Mouse (Mus musculus) heart, embryonic 12.5 days (tissue): ENCODE measurements around the gene Ccnb2. TPM values are rescaled to one million over a fixed set of nuclear protein-coding genes. Genes with fewer than 3 reads are reported as not detected.
"Not testable (repeated sequence)": the region's sequence is repeated elsewhere in the genome, so short reads cannot be mapped to it uniquely, and the experiment has no call there.

Source experiments
- ATAC-seq: fragments of 200-750 bp; cut with Nextera tagmentation; 2 replicates; pipeline ENCODE4 v1.8.0; 2017; ENCODE audit warnings: moderate TSS enrichment, moderate library complexity; ENCODE audit not compliant: insufficient number of reproducible peaks, low FRiP score
- H3K27ac ChIP-seq: fragments of 300-500 bp; sonication (generic); 2 replicates; pipeline ENCODE4 v1.5.1; 2016; ENCODE audit warnings: mild to moderate bottlenecking, moderate library complexity; ENCODE audit not compliant: poor library complexity, severe bottlenecking
- H3K27me3 ChIP-seq: fragments of 300-500 bp; sonication (generic); replicated peaks from 2 replicates; pipeline ENCODE4 v1.6.1; 2016; ENCODE audit warnings: mild to moderate bottlenecking, moderate library complexity
- H3K36me3 ChIP-seq: fragments of 300-500 bp; sonication (generic); 2 replicates; pipeline ENCODE4 v1.6.1; 2016; ENCODE audit warnings: mild to moderate bottlenecking, moderate library complexity
- H3K4me1 ChIP-seq: fragments of 300-500 bp; sonication (generic); replicated peaks from 2 replicates; pipeline ENCODE4 v1.6.1; 2016; ENCODE audit warnings: mild to moderate bottlenecking
- H3K4me2 ChIP-seq: fragments of 300-500 bp; sonication (generic); 2 replicates; pipeline ENCODE4 v1.6.1; 2016; ENCODE audit warnings: mild to moderate bottlenecking, moderate library complexity
- H3K4me3 ChIP-seq: fragments of 300-500 bp; sonication (generic); 2 replicates; pipeline ENCODE4 v1.5.1; 2016; ENCODE audit warnings: mild to moderate bottlenecking
- H3K9ac ChIP-seq: fragments of 300-500 bp; sonication (generic); 2 replicates; pipeline ENCODE4 v1.6.1; 2016; ENCODE audit warnings: mild to moderate bottlenecking, moderate library complexity
- H3K9me3 ChIP-seq: fragments of 300-500 bp; sonication (generic); replicated peaks from 2 replicates; pipeline ENCODE4 v1.6.1; 2016; ENCODE audit warnings: mild to moderate bottlenecking, moderate library complexity
- WGBS: fragments of 180-500 bp; shearing (Covaris S2); methylation state at CpG from one replicate; pipeline ENCODE4 v1.1.7; 2016; 5-methylcytosine and 5-hydroxymethylcytosine counted together
- polyA plus RNA-seq: library from polyadenylated mRNA; unstranded; fragments of >200 nt; fragmentation: Nextera tagmentation; extraction: Ambion mirVana; gene quantifications from 2 replicates; pipeline ENCODE4 v1.2.1, GENCODE M21; 2016

The Ccnb2 gene
- polyA plus RNA-seq = 152 and 156 TPM in 2 replicates

DNA sequence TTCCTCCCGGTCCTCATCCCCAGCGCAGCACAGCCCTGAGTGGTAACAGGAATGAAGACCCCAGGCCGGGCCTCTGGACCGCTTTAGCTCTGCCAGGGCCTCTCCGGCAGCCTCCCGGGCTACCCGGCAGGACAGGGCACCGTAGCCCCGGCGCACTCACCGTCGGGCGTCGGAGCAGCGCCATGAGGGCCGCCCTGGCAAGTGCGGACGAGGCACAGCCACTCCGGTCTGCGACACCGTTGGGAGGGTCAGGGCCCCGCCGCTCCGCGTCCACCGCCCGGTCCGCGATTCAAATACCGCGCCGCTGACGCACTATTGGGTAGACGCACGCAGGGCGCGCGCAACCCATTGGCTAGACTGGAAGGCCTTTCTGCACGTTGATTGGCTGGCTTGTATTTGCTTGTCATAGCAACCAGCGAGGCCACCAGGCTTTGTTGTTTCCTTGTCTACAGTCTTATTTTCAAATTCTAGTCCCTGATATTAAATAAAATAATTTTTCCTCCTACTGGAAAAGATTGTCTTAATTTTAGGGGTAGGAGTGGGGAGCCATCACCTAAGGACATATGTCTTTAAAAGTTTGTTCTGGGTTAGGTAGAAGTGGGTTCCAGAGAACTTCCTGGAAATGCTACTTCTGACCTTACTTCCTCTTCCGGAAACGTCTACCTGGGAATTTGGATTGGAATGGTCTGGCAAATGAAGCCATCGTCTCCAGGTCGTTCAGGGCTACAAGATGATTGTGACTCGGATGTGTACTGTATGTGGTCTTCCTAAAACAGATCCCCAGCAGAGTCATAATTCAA is at the start of gene Ccnb2:
Ccnb2 (minus strand) TSS at position 291 of the 800 bp plus-strand sequence.
- 3% methylated on average over 45 of the region's 45 CpGs for WGBS
- H3K27me3 ChIP-seq = no peaks in the 10 kb centered on the region
- peaks cover 13% of the 10 kb centered on the region for H3K4me1 ChIP-seq
- H3K36me3 ChIP-seq = peaks cover 43% of the 10 kb centered on the region
- H3K4me3 ChIP-seq = peak within 1 kb of the TSS; percentile 72
- ATAC-seq = peak; percentile 97
- H3K27ac ChIP-seq = peak within 1 kb of the TSS; percentile 46
- H3K4me2 ChIP-seq = peak within 1 kb of the TSS; percentile 80
- H3K9me3 ChIP-seq = no peaks in the 10 kb centered on the region
- H3K9ac ChIP-seq = peak within 1 kb of the TSS; percentile 77

- WGBS = 95% methylated on average over 13 of the region's 13 CpGs
- H3K27me3 ChIP-seq, H3K4me3 ChIP-seq, H3K4me1 ChIP-seq, H3K27ac ChIP-seq, H3K9me3 ChIP-seq, H3K4me2 ChIP-seq, H3K9ac ChIP-seq, ATAC-seq: not testable (repeated sequence)
- peaks cover 24% of the 10 kb centered on the region for H3K36me3 ChIP-seq
Observed at GRCm38 (mm10) chr9:70463091-70463490, 41.7 kb upstream of the Ccnb2 start.

- Histone ChIP-seq H3K36me3 (peaks cover 48% of the 10 kb centered on the region), H3K9ac (no peak overlapping the region)
- WGBS = 55% methylated on average over 2 of the region's 2 CpGs
Observed at GRCm38 (mm10) chr9:70452371-70452770, 31.0 kb upstream of the Ccnb2 start.

GRCm38 (mm10) chr9:70449072-70449471 is 27.7 kb upstream of the Ccnb2 start:
- Histone ChIP-seq H3K27me3 (no peaks in the 10 kb centered on the region), H3K36me3 (peaks cover 40% of the 10 kb centered on the region), H3K9me3 (no peaks in the 10 kb centered on the region), H3K9ac (no peak overlapping the region), H3K4me1 (peaks cover 8% of the 10 kb centered on the region; the same call in 1 of the 2 replicates), H3K4me2 (no peak overlapping the region), H3K4me3 (no peak overlapping the region), H3K27ac (no peak overlapping the region)
- no peak for ATAC-seq
- WGBS = 92% methylated on average over 5 of the region's 5 CpGs

More at GRCm38 (mm10) chr9:70452371-70452770, 31.0 kb upstream of the Ccnb2 start:
- Histone ChIP-seq H3K9me3 (no peaks in the 10 kb centered on the region), H3K4me2 (no peak overlapping the region), H3K27ac (no peak overlapping the region), H3K4me3 (no peak overlapping the region), H3K27me3 (no peaks in the 10 kb centered on the region), H3K4me1 (peaks cover 8% of the 10 kb centered on the region; the same call in 1 of the 2 replicates)
- no peak for ATAC-seq

- H3K4me1 ChIP-seq = no peaks in the 10 kb centered on the region
- no peak overlapping the region for H3K9ac ChIP-seq
- peaks cover 76% of the 10 kb centered on the region for H3K36me3 ChIP-seq
- no peaks in the 10 kb centered on the region for H3K9me3 ChIP-seq
- H3K27me3 ChIP-seq = no peaks in the 10 kb centered on the region
- WGBS = 82% methylated on average over 4 of the region's 4 CpGs
- no peak overlapping the region for H3K4me3 ChIP-seq
- no peak for ATAC-seq
- no peak overlapping the region for H3K27ac ChIP-seq
- H3K4me2 ChIP-seq = no peak overlapping the region
Observed at GRCm38 (mm10) chr9:70439959-70440358, 18.6 kb upstream of the Ccnb2 start.

DNA sequence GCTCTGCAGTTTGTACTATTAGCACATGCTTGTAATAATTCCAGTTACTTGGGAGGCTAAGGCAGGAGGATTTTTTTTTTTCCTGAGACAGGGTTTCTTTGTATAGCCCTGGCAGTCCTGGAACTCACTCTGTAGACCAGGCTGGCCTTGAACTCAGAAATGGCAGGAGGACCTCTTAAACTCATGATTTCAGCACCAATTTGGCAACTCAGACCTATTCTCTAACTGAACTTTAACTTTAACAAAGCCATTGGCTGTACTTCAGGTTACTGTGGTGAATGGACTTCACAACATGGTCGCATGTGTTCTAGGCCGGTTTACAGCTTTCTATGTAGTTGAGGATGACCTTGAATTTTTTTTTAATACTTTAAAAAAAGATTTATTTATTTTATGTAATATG is 1.3 kb upstream of the Ccnb2 start:
- Histone ChIP-seq H3K36me3 (peaks cover 44% of the 10 kb centered on the region), H3K4me3 (no peak overlapping the region), H3K27me3 (no peaks in the 10 kb centered on the region), H3K4me2 (no peak overlapping the region), H3K9me3 (no peaks in the 10 kb centered on the region), H3K27ac (no peak overlapping the region), H3K9ac (no peak overlapping the region), H3K4me1 (peaks cover 13% of the 10 kb centered on the region)
- WGBS = 94% methylated on average over 2 of the region's 2 CpGs
- no peak for ATAC-seq

DNA sequence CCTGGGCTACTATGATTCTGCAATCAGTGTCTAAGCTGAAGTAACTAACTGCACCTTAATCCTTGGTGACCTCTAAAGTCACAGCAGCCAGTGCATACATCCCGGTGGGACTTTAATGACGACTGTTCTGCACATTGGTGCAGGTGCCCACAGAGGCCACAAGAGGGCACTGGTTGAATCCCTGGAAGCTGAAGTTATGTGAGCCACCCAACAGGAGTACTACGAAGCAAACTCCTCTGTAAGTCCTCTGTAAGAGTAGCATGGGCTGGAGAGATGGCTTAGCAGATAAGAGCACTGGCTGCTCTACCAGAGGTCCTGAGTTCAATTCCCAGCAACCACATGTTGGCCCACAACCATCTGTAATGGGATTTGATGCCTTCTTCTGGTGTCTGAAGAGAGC is 4.9 kb downstream of the Ccnb2 start:
- Histone ChIP-seq H3K9ac (no peak overlapping the region), H3K4me3 (no peak overlapping the region), H3K4me1 (peaks cover 10% of the 10 kb centered on the region), H3K27me3 (no peaks in the 10 kb centered on the region), H3K27ac (no peak overlapping the region), H3K9me3 (no peaks in the 10 kb centered on the region), H3K36me3 (peaks cover 68% of the 10 kb centered on the region), H3K4me2 (no peak overlapping the region)
- no peak for ATAC-seq
- WGBS = 82% methylated on average over 3 of the region's 3 CpGs

- H3K9me3 ChIP-seq = no peaks in the 10 kb centered on the region
- 87% methylated on average over 7 of the region's 7 CpGs for WGBS
- no peak for ATAC-seq
- no peak overlapping the region for H3K27ac ChIP-seq
- no peaks in the 10 kb centered on the region for H3K4me1 ChIP-seq
- no peak overlapping the region for H3K4me3 ChIP-seq
- no peaks in the 10 kb centered on the region for H3K27me3 ChIP-seq
- peaks cover 94% of the 10 kb centered on the region for H3K36me3 ChIP-seq
- H3K4me2 ChIP-seq = no peak overlapping the region
- H3K9ac ChIP-seq = no peak overlapping the region
Observed at GRCm38 (mm10) chr9:70413038-70413437, 8.3 kb downstream of the Ccnb2 start.

GRCm38 (mm10) chr9:70410668-70411067 is 10.7 kb downstream of the Ccnb2 start:
- Histone ChIP-seq H3K27ac (no peak overlapping the region), H3K9ac (no peak overlapping the region), H3K4me2 (no peak overlapping the region), H3K27me3 (no peaks in the 10 kb centered on the region), H3K9me3 (no peaks in the 10 kb centered on the region), H3K4me3 (no peak overlapping the region), H3K4me1 (no peaks in the 10 kb centered on the region), H3K36me3 (peaks cover 87% of the 10 kb centered on the region)
- ATAC-seq = no peak
- 84% methylated on average over 11 of the region's 11 CpGs for WGBS

GRCm38 (mm10) chr9:70409743-70410142 is 11.6 kb downstream of the Ccnb2 start:
- no peak overlapping the region for H3K4me2 ChIP-seq
- ATAC-seq = no peak

GRCm38 (mm10) chr9:70408791-70409190 is 12.6 kb downstream of the Ccnb2 start:
- Histone ChIP-seq H3K27me3 (no peaks in the 10 kb centered on the region), H3K9ac (no peak overlapping the region), H3K4me2 (no peak overlapping the region), H3K9me3 (no peaks in the 10 kb centered on the region), H3K27ac (no peak overlapping the region), H3K36me3 (peaks cover 69% of the 10 kb centered on the region), H3K4me1 (no peaks in the 10 kb centered on the region), H3K4me3 (no peak overlapping the region)
- ATAC-seq = no peak
- 92% methylated on average over 3 of the region's 3 CpGs for WGBS

More at GRCm38 (mm10) chr9:70409743-70410142, 11.6 kb downstream of the Ccnb2 start:
- no peaks in the 10 kb centered on the region for H3K9me3 ChIP-seq
- H3K27me3 ChIP-seq = no peaks in the 10 kb centered on the region
- no peaks in the 10 kb centered on the region for H3K4me1 ChIP-seq
- H3K4me3 ChIP-seq = no peak overlapping the region
- peaks cover 78% of the 10 kb centered on the region for H3K36me3 ChIP-seq
- 94% methylated on average over 8 of the region's 8 CpGs for WGBS
- no peak overlapping the region for H3K9ac ChIP-seq
- no peak overlapping the region for H3K27ac ChIP-seq
